Mouse (Mus musculus): ENCODE data around the gene Slc12a4.

The Slc12a4 gene

GRCm38 (mm10) chr8:105931271-105931670, 34.6 kb downstream of the Slc12a4 start:
- DNase-seq (ENCODE audit: low spot score) = peak; percentile 7

- peak; percentile 60 for DNase-seq (ENCODE audit: low spot score)
Measured at GRCm38 (mm10) chr8:105930602-105931001, 35.3 kb downstream of the Slc12a4 start.

GRCm38 (mm10) chr8:105925123-105925522, 40.8 kb downstream of the Slc12a4 start:
- DNase-seq (ENCODE audit: low spot score) = no peak

GRCm38 (mm10) chr8:105919390-105919789, 46.5 kb downstream of the Slc12a4 start:
- DNase-seq (ENCODE audit: low spot score) = no peak

- no peak for DNase-seq (ENCODE audit: low spot score)
Measured at GRCm38 (mm10) chr8:105900941-105901616, 64.8 kb downstream of the Slc12a4 start.

- DNase-seq (ENCODE audit: low spot score) = peak; percentile 93
Measured at GRCm38 (mm10) chr8:105900180-105900940, 65.5 kb downstream of the Slc12a4 start, which contains the start of gene Pskh1. Pskh1 (plus strand) TSS chr8:105900441.

GRCm38 (mm10) chr8:105897801-105898480, 68.0 kb downstream of the Slc12a4 start:
- DNase-seq (ENCODE audit: low spot score) = no peak

Measured in testis, postnatal 14 days (tissue).